Mouse (Mus musculus): ENCODE measurements around the gene Pitpnm2.
"Not testable (repeated sequence)": the region's sequence is repeated elsewhere in the genome, so short reads cannot be mapped to it uniquely, and the experiment has no call there.

Pitpnm2 gene

GRCm38 (mm10) chr5:124249614-124250591 lies at the start of gene Pitpnm2:
Pitpnm2 (minus strand) TSS chr5:124249760.
- peak; percentile 57 to 58 for DNase-seq (ENCODE audit: low spot score in 2 of 2)

- not testable (repeated sequence) for DNase-seq (ENCODE audit: low spot score in 2 of 2)
These were observed 49.7 kb upstream of the Pitpnm2 start for GRCm38 (mm10) chr5:124299307-124299706.

GRCm38 (mm10) chr5:124296475-124296874 lies 46.9 kb upstream of the Pitpnm2 start:
- no peak for DNase-seq (ENCODE audit: low spot score in 2 of 2)

- no peak for DNase-seq (ENCODE audit: low spot score in 2 of 2)
These were observed 44.4 kb upstream of the Pitpnm2 start for GRCm38 (mm10) chr5:124293967-124294366.

- DNase-seq (ENCODE audit: low spot score in 2 of 2) = no peak
These were observed 40.7 kb upstream of the Pitpnm2 start for GRCm38 (mm10) chr5:124290216-124290615.

- DNase-seq (ENCODE audit: low spot score in 2 of 2) = no peak
These were observed 38.2 kb upstream of the Pitpnm2 start for GRCm38 (mm10) chr5:124287616-124288247.

- DNase-seq (ENCODE audit: low spot score in 2 of 2) = no peak
These were observed 34.8 kb upstream of the Pitpnm2 start for GRCm38 (mm10) chr5:124284330-124284729.

GRCm38 (mm10) chr5:124282854-124283253 lies 33.3 kb upstream of the Pitpnm2 start:
- no peak for DNase-seq (ENCODE audit: low spot score in 2 of 2)

- no peak for DNase-seq (ENCODE audit: low spot score in 2 of 2)
These were observed 20.7 kb upstream of the Pitpnm2 start for GRCm38 (mm10) chr5:124270226-124270625.

- DNase-seq (ENCODE audit: low spot score in 2 of 2) = no peak
These were observed 20.1 kb upstream of the Pitpnm2 start for GRCm38 (mm10) chr5:124269661-124270060.

- DNase-seq (ENCODE audit: low spot score in 2 of 2) = no peak
These were observed 18.1 kb upstream of the Pitpnm2 start for GRCm38 (mm10) chr5:124267652-124268051.

- DNase-seq (ENCODE audit: low spot score in 2 of 2) = no peak
These were observed 17.3 kb upstream of the Pitpnm2 start for GRCm38 (mm10) chr5:124266821-124267220.

GRCm38 (mm10) chr5:124263246-124263645 lies 13.7 kb upstream of the Pitpnm2 start:
- no peak for DNase-seq (ENCODE audit: low spot score in 2 of 2)

- no peak for DNase-seq (ENCODE audit: low spot score in 2 of 2)
These were observed 12.5 kb upstream of the Pitpnm2 start for GRCm38 (mm10) chr5:124262090-124262489.

GRCm38 (mm10) chr5:124259133-124259532 lies 9.6 kb upstream of the Pitpnm2 start:
- DNase-seq (ENCODE audit: low spot score in 2 of 2) = no peak

- no peak for DNase-seq (ENCODE audit: low spot score in 2 of 2)
These were observed 8.5 kb upstream of the Pitpnm2 start for GRCm38 (mm10) chr5:124258026-124258425.

- no peak for DNase-seq (ENCODE audit: low spot score in 2 of 2)
These were observed 5.6 kb upstream of the Pitpnm2 start for GRCm38 (mm10) chr5:124255141-124255540.

- no peak for DNase-seq (ENCODE audit: low spot score in 2 of 2)
These were observed 4.0 kb upstream of the Pitpnm2 start for GRCm38 (mm10) chr5:124253555-124253954.

GRCm38 (mm10) chr5:124252580-124253320 lies 3.2 kb upstream of the Pitpnm2 start:
- no peak for DNase-seq (ENCODE audit: low spot score in 2 of 2)

GRCm38 (mm10) chr5:124251070-124251469 lies 1.5 kb upstream of the Pitpnm2 start:
- DNase-seq (ENCODE audit: low spot score in 2 of 2) = no peak

- DNase-seq (ENCODE audit: low spot score in 2 of 2) = peak; percentile 40 to 52
These were observed 531 bp downstream of the Pitpnm2 start for GRCm38 (mm10) chr5:124248845-124249613.
